Mouse (Mus musculus): ENCODE data around the gene Pafah1b2.

The Pafah1b2 gene

DNA sequence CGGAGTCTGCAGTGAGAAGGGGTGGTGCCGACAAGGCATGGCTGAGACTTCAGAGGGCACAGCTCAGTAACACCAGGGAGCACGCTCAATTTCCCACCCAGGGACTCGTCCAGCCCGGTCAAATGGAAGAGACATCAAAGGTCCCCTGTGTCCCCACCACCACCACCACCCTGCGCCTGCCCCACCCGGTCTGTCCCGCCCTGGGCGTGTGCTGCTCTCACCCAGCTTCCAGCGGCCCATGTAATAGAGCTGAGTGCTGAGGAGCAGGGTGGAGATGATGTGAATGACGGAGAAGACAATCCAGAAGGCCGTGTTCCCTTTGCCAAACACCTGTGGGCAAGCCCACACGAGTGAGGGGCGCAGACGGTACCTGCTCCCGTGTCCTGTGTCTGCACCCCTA is 70.0 kb downstream of the Pafah1b2 start:
- DNase-seq (ENCODE audit: low read depth) = no peak

DNA sequence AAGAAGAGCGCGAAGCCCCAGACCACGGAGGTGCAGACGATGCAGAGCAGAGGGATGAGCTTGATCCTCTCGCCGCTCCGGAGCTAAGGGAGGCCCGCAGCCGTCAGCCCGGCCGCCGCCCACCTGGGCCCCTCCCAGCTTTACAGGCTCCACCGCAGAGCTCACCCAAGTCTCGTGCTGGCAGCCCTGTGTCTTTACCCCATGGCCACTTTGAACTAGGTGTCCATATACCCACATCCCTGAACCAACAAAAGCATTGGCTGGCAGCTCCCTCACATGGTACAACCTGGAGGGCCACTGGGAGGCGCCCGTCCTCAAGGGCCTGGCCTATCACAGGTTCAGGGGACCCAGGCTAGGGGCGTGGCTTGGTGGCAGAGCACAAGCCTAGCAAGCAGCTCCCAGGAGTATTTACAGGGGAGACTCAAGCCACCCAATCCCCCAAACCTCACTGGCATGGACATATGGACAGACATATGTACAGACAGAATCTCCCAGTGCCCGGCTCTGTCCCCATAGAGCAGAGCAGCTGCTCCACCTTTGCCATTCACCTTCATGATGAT is 71.1 kb downstream of the Pafah1b2 start:
- DNase-seq (ENCODE audit: low read depth) = peak; percentile 37

DNA sequence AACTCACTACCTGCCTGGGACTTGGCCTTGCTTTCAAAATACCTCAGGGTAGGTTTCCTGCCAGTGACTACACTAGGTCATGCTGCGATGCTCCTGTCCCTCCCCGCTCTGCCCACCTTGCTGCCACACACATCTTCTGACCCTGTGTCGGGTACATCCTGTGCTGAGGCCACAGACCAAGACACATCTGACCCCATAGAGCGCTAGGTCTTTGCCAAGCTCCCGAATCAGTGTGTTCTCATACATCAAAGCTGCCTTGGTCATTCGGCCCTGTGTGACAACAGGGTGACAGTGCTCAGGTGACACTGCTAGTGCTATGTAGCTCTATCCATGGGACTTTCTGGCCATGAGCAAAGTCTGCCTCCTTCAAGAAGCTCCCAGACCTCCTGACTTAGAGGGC is 72.7 kb downstream of the Pafah1b2 start:
- no peak for DNase-seq (ENCODE audit: low read depth)

DNA sequence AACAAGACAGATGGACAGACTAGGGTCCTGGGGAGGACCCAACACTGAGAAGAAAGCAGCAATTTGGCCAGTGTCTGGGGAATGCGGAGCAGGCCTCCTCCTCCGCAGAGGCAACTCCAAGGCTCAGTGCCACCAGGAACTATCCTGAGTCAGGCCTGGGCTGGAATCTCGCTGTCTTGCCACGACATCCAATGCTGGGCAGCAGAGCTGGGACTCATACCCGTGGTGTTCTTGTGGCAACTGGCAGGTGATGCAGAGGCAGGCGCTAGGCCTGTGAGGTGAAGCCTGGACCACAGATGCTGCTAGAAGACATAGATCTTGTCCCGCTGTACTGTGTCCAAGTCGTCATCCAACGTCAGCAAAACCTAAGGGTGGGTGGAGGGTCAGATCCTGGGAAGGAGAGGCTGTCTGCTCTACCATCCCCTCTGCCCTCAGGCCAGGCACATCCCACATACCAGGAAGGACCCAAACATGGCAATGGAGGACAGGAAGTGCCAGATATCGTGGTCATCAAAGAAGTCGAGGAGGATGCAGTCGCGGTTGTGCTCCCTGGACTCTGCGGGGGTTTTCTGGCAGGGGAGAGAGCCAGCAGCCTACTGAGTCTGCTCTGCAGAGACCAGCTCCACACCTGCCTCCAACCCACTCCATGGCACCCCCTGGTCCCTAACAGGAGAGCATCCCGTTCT is 73.4 kb downstream of the Pafah1b2 start:
- DNase-seq (ENCODE audit: low read depth) = no peak

DNA sequence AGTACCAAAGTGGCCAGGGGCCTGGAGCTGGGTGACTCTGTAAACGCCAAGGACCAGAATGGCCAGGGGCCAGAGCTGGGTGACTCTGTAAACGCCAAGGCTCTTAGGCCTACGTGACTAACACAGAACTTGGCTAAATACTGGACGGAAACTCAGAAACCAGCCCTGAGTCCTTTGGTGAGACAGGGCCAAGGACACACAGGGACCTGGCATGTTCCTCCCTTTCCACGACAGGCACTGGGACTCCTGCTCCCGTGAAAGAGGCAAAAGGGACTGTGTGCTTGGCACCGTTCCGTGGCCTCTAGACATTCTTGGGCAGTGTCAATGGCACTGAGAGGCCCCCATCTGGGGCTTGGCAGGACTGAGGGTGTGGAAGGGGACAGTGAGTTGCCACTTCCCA is 74.4 kb downstream of the Pafah1b2 start:
- no peak for DNase-seq (ENCODE audit: low read depth)

DNA sequence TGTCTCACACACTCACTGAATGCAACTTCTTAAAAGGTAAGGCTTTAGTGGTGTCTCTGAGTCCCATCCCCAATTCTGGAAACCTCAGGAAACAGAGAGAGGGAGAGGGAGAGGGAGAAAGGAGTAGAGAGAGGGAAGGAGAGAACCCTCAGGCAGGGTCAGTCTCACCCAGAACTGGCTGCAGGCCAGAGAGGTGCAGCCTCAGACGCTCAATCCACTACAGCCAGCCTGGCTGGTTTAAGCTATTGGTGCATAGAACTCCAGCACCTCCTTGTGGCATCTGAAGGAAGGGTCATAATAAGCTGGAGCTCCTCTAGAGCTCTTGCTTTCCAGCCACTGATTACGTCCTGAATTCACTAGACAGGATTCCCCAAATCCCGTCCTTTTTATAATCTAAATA is 75.6 kb downstream of the Pafah1b2 start:
- DNase-seq (ENCODE audit: low read depth) = peak; percentile 77

DNA sequence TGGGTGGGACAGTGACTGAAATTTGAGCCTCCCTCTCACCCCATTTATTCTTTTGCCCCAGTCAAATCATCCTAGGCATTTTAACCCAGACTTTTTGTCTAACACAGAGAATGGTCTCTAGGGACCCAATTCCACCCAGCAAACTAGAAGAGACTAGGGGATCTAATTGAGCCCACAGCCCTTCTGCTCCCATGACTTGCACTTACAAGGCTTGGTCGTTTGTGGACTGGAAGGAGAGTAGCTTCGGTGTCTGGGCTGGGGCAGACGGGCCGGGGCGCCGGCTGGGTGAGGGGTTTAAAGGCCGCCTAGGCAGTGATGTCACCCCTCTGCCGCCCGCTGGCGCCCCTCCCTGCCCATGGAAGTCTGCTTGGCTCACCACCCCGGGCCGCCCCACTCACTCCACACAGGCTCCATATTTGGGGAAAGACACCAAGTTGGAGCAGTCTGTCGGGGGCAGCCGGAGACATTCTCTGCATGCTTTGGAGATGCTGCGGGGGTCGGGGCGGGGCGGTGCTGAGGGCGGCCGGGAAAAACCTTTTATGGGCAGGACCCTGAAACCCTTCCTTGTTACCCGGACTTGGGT is 76.8 kb downstream of the Pafah1b2 start, which contains the start of gene Tagln:
Tagln (minus strand) TSS at position 431 of the 583 bp plus-strand sequence.
- DNase-seq (ENCODE audit: low read depth) = no peak

DNA sequence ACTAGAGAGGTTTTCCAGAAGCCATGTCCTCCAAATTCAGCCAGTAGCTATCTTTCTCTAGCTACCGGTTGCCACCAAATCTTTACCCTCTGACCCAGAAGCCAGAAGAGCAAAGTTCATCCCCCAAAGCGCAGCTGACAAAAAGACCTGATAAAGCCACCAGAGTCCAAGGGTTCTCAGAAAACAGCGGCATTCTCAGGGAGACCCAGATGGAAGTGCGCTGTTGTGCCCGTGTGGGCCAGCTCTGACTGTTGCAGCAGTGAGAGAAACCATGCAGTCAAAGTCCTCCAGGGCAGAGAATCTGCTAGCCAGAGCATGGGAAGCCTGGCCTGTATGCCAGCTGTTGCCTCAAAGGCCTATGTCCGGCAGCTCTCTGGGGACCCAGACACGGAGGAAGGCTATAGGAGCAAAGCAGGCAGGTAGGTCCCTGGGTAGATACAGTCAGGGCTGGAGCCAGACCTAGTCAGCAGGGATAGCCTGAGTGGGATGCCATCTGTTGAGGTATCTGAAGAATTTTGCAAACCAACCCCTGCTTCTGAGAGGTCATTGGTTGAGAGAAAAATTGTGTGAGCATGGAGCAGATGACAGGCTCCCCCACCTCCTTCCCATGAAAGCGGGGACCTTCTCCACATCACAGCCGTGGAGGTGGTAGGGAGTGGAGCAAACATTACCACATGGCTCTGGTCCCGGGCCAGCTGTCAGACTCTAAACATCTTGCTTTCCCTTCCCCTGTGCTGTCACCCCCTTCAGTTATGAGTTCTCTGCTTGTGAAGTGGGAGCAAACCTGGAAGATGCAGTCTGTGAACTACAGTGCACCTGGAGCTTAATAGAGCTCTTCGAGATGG is 79.7 kb downstream of the Pafah1b2 start:
- DNase-seq (ENCODE audit: low read depth) = no peak

DNA sequence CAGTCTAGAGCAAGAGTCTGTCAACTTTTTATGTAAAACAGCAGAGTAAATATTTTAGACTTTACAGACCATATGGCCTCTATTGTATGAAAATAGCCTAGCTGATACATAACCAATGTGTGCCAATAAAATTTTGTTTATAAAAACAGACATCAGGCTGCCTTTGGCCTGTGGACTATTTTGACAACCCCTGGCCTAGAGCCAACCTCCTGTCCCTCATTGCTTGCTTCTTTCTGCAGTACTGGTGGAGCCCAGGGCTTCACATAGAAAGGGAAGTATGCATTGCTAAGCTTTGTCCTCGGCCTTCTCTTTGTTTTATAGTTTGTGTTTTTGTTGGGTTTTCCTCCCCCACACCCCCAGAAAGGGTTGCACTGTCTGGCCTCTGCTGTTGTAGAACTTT is 80.5 kb downstream of the Pafah1b2 start:
- DNase-seq (ENCODE audit: low read depth) = no peak

DNA sequence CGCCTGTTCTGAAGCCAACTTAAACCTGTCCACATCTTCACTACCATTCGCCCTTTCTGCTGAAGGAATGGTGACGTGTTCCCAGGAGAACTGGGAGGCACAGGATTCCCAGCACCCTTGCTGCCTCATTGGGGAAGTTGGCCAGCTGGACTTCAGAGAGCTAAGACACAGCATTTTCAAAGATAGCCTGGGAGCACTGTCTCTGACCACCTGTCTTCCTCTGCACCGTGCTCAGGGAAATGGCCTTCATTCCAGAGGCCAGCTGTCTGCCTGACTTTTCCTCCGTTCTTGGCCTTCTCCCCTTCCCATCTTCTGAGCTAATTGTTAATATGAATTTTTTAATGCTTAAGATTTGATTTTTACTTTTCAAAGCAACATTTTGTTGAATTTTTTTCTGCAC is 83.2 kb downstream of the Pafah1b2 start:
- DNase-seq (ENCODE audit: low read depth) = no peak

DNA sequence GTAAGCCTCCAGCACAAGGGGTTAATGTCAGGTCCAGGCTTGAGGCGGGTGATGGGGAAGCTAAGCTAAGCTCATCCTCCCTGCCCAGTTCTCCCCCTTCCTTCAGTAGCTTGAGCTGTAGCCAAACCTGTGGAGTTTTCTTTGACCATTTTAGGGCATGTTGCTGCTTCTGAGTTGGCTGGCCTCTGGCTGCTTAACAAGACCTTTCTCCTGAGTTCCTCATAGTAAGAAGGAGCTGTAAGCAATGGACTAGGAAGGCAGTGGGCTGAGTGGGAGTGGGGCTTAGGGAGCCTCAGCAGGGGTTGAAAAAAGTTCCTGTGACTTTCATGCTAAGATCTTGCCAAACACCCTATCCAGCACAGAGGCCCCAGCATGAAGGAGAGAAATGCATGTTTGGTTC is 92.6 kb downstream of the Pafah1b2 start:
- DNase-seq (ENCODE audit: low read depth) = no peak

DNA sequence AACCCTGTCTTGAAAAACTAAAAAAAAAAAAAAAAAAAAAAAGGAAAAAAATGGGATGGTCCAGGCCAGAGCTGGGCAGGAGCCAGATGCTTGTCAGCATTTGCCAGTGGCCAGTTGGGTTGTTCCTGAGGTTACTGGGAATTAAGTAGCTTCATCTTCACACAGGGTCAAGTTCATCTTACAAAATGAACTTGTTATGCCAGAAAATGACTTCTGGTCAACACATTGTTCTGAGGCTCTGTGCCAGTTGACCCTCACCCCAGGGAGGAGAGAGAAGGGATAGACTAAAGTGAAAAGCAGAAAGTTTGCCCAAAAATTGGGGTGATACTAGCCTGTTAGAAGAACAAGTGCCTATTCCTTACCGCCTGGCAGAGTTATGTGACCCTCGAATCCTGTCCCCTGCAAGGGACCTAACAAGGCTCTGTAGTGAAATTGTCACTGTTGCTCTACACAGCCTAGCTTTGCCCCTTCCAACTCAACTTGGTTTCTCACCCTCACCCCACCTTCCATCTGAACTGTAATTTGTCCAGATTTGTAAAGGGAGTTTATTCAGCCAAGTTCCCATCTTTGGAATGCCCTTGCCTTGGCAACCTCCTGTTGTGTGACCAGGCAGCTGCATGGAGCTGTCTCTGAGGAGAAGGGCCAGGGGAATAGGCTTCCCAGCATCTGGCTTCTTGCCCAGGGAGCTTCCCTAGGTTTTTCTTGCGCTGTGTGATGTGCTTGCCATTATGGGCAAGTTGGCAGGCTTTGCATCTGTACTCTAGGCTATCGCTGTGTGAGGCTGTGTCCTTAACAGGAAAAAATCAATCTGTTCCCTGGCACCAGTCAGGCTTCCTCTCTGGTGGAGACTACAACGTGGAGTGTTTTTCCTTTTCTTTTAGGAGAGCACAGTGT is 95.2 kb downstream of the Pafah1b2 start:
- no peak for DNase-seq (ENCODE audit: low read depth)

DNA sequence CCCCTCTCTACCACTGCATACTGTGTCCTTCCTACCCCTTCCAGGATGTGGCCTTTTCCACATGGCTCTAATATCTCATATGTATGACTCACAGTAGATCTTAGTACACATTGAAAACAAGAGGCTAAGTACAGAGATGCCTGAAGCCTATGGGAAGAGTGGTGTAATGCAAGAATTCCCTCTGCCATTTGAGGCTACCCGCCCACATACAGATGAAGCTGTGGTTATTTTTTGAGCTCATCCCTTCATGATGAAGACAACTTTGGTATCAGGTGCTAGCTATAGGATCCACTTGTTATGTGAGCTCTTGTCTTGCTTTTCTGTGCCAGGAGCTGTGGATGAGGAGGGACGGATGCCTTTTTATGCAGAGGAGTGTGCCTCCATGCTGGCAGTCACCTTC is 96.8 kb downstream of the Pafah1b2 start:
- no peak for DNase-seq (ENCODE audit: low read depth)
